Comparison of ENCODE assay signal across 9 mouse cellular contexts in the genomic region with DNA sequence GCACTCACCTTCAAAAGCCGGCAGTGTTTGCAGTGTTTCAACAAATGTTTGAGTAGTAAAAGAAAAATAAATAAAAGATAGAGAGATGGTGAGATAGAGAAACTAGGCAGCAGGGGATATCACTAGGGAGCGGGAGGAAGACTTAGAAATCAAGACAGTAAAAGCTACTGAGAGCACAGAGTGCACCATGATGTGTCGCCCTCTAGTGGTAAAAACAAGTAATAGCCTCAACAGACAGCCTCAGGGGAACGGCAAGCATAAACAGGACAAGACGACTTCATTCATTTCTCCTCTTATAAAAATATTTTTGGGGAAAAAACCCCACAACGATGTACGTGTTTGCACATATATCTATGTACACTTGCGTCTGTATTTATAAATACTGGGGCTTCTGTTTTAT.
A peak's percentile ranks its signal among the peaks of the same experiment; 100 is the strongest.
DNase-seq lines count a peak whose midpoint lies in the region; ATAC-seq and TF ChIP-seq lines count a peak whose summit lies in the region.
"Had no signal": no experiment of that assay in that cellular context is flagged by ENCODE, and none has a peak within 500 bp of the region (broad histone marks: within the 10 kb centered on the region; RNA-seq: fewer than 3 reads in every experiment).

No protein-coding gene starts in this region.

- WGBS in cerebellum, adult 2 months, result 26% methylated on average over 8 of the region's 8 CpGs
- WGBS in lung, embryonic 14.5 days, result 15% methylated on average over 8 of the region's 8 CpGs
- WGBS in hindbrain, embryonic 14.5 days, result 28% methylated on average over 8 of the region's 8 CpGs

- no peak overlapping the region for H3K9ac ChIP-seq in lung, embryonic 14.5 days
- H3K9ac ChIP-seq in hindbrain, embryonic 14.5 days, result peak overlapping the region; percentile 42
- H3K9ac ChIP-seq: liver, embryonic 15.5 days had no signal

- H3K4me1 ChIP-seq in cerebellum, adult 2 months (ENCODE audit: control insufficient read depth, insufficient read depth, low read length), result no peaks in the 10 kb centered on the region
- H3K4me1 ChIP-seq in lung, embryonic 14.5 days (ENCODE audit: insufficient read depth), result no peaks in the 10 kb centered on the region
- 0 out of 2 replicates have a peak, but pooled peaks cover 7% of the 10 kb centered on the region for H3K4me1 ChIP-seq in hindbrain, embryonic 14.5 days (replicated peaks; ENCODE audit: control insufficient read depth, insufficient read depth, low read length)
- H3K4me1 ChIP-seq: liver, embryonic 15.5 days had no signal

- no peaks in the 10 kb centered on the region for H3K36me3 ChIP-seq in lung, embryonic 14.5 days (ENCODE audit: insufficient read depth)
- H3K36me3 ChIP-seq in hindbrain, embryonic 14.5 days (replicated peaks; ENCODE audit: control insufficient read depth, insufficient read depth), result no peaks in the 10 kb centered on the region
- H3K36me3 ChIP-seq: liver, embryonic 15.5 days had no signal

- no peak for ATAC-seq in lung, embryonic 14.5 days (ENCODE audit: insufficient read depth)
- ATAC-seq in hindbrain, embryonic 14.5 days (ENCODE audit: low FRiP score), result no peak

- DNase-seq in cerebellum, adult 2 months, result peak in 1 of 2 experiments; percentile 14
- no peak for DNase-seq in cerebellum, adult 11-12 months
- peak; percentile 75 for DNase-seq in lung, embryonic 14.5 days
- DNase-seq in lung, postnatal 25 days (ENCODE audit: low spot score), result no peak
- DNase-seq in hindbrain, embryonic 14.5 days (ENCODE audit: low spot score), result peak; percentile 51
- DNase-seq in retina, embryonic 14.5 days (ENCODE audit: low spot score), result peak; percentile 72
- DNase-seq in T-cell, adult 2 months (ENCODE audit: low spot score), result no peak
- no peak for DNase-seq in left cerebral cortex, adult 9 months (ENCODE audit: low spot score in 2 of 2)

- no peaks in the 10 kb centered on the region for H3K27me3 ChIP-seq in cerebellum, adult 2 months (ENCODE audit: control insufficient read depth, insufficient read depth, low read length)
- no peaks in the 10 kb centered on the region for H3K27me3 ChIP-seq in lung, embryonic 14.5 days (ENCODE audit: insufficient read depth, low read length)
- no peaks in the 10 kb centered on the region for H3K27me3 ChIP-seq in hindbrain, embryonic 14.5 days (ENCODE audit: control insufficient read depth, insufficient read depth, low read length)
- H3K27me3 ChIP-seq: liver, embryonic 15.5 days had no signal

- no peaks in the 10 kb centered on the region for H3K9me3 ChIP-seq in lung, embryonic 14.5 days (ENCODE audit: low read depth, low read length)
- no peaks in the 10 kb centered on the region for H3K9me3 ChIP-seq in hindbrain, embryonic 14.5 days (ENCODE audit: control insufficient read depth, low read length)
- H3K9me3 ChIP-seq: liver, embryonic 15.5 days had no signal

- TF ChIP-seq CTCF in cerebellum, adult 2 months (IDR thresholded peaks at IDR 0.05; ENCODE audit: borderline replicate concordance, insufficient read depth, low read depth, low read length), result peak; percentile 59; the same call in 1 of the 2 replicates
- TF ChIP-seq CTCF in lung, embryonic 14.5 days (IDR thresholded peaks at IDR 0.05; ENCODE audit: low read depth), result peak; percentile 86

- no peak overlapping the region for H3K27ac ChIP-seq in cerebellum, adult 2 months (ENCODE audit: insufficient read depth, low read length)
- no peak overlapping the region for H3K27ac ChIP-seq in lung, embryonic 14.5 days (ENCODE audit: low read depth)
- 0 out of 2 replicates have a peak overlapping the region, but pooled peaks have one; percentile 44 for H3K27ac ChIP-seq in hindbrain, embryonic 14.5 days
- H3K27ac ChIP-seq: liver, embryonic 15.5 days had no signal

- H3K4me3 ChIP-seq in cerebellum, adult 2 months (replicated peaks; ENCODE audit: insufficient read depth, low read depth, low read length), result no peak overlapping the region
- no peak overlapping the region for H3K4me3 ChIP-seq in lung, embryonic 14.5 days (ENCODE audit: low read depth, low read length)
- peak overlapping the region; percentile 9; the same call in 1 of the 2 replicates for H3K4me3 ChIP-seq in hindbrain, embryonic 14.5 days (replicated peaks; ENCODE audit: low read length)
- H3K4me3 ChIP-seq: liver, embryonic 15.5 days had no signal

- no peak for TF ChIP-seq POLR2A in cerebellum, adult 2 months (IDR thresholded peaks at IDR 0.05; ENCODE audit: borderline replicate concordance, insufficient read depth, low read length)

- H3K4me2 ChIP-seq in lung, embryonic 14.5 days, result peak overlapping the region; percentile 32; the same call in 1 of the 2 replicates
- peak overlapping the region; percentile 42 for H3K4me2 ChIP-seq in hindbrain, embryonic 14.5 days (replicated peaks)
- H3K4me2 ChIP-seq: liver, embryonic 15.5 days had no signal

Comparison
In these comparisons a context has a peak if more than half of its experiments do, and no peak if none do; other contexts are left out.
1. DNase-seq: peak in lung, embryonic 14.5 days (single experiment), hindbrain, embryonic 14.5 days (single experiment) and retina, embryonic 14.5 days (single experiment); none in cerebellum, adult 11-12 months (single experiment), lung, postnatal 25 days (single experiment), T-cell, adult 2 months (single experiment) and left cerebral cortex, adult 9 months (0 of 2).